Mouse (Mus musculus): Measurements from ENCODE around the gene Cdr1. TPM values are rescaled to one million over a fixed set of nuclear protein-coding genes. Genes with fewer than 3 reads are reported as not detected.

The Cdr1 gene
- total RNA-seq (2021), result not detected
- long read RNA-seq, result 0 reads

- no peak for DNase-seq (ENCODE audit: low spot score in 2 of 2)
Observed at GRCm38 (mm10) chrX:61185458-61185857, at the start of gene Cdr1. Gene Cdr1, minus strand, starts transcription at chrX:61185558.

- DNase-seq (ENCODE audit: low spot score in 2 of 2), result no peak
Observed at GRCm38 (mm10) chrX:61185869-61186268, 511 bp upstream of the Cdr1 start.

- peak; percentile 18 to 34 for DNase-seq (ENCODE audit: low spot score in 2 of 2)
Observed at GRCm38 (mm10) chrX:61166519-61166918, 18.8 kb downstream of the Cdr1 start.

- no peak for DNase-seq (ENCODE audit: low spot score in 2 of 2)
Observed at GRCm38 (mm10) chrX:61161249-61161648, 24.1 kb downstream of the Cdr1 start.

GRCm38 (mm10) chrX:61154657-61155256 is 30.6 kb downstream of the Cdr1 start:
- peak in 1 of 2 experiments; percentile 13 for DNase-seq (ENCODE audit: low spot score in 2 of 2)

- no peak for DNase-seq (ENCODE audit: low spot score in 2 of 2)
Observed at GRCm38 (mm10) chrX:61154246-61154645, 31.1 kb downstream of the Cdr1 start.

- no peak for DNase-seq (ENCODE audit: low spot score in 2 of 2)
Observed at GRCm38 (mm10) chrX:61146569-61146968, 38.8 kb downstream of the Cdr1 start.

- DNase-seq (ENCODE audit: low spot score in 2 of 2), result no peak
Observed at GRCm38 (mm10) chrX:61145416-61145815, 39.9 kb downstream of the Cdr1 start.

GRCm38 (mm10) chrX:61134592-61134991 is 50.8 kb downstream of the Cdr1 start:
- no peak for DNase-seq (ENCODE audit: low spot score in 2 of 2)

Small RNA genes within 50 kb of the gene (microRNA-seq; reads per million reads assigned to microRNA genes)
- 0 reads per million in 2 experiments for gene Gm24396

Measured in layer of hippocampus, postnatal 10 days (tissue).